Mouse (Mus musculus) thymus, postnatal 25 days (tissue): Measurements from ENCODE around the gene Eml4.

Source experiments
- DNase-seq: peaks from one replicate; pipeline ENCODE4 v3.0.0; 2022

The Eml4 gene

DNA sequence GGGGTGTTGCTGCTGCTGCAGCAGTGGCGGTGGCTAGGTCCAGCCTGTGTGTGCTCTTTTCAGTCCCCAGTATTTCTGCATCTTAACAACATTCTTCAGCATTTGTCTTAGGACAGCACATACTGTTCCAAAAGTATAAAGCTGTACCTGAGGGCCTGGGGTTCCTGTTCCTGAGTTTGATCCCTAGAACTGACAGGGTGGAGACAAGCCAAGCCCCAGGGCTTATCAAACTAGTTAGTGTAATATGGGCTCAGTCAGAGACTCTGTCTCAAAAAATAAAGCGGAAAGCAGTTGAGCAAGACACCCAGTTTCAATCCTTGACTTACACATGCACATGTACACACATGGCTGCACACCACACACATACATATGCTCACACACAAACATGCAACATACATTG, 34.2 kb downstream of the Eml4 start:
- DNase-seq: no peak

DNA sequence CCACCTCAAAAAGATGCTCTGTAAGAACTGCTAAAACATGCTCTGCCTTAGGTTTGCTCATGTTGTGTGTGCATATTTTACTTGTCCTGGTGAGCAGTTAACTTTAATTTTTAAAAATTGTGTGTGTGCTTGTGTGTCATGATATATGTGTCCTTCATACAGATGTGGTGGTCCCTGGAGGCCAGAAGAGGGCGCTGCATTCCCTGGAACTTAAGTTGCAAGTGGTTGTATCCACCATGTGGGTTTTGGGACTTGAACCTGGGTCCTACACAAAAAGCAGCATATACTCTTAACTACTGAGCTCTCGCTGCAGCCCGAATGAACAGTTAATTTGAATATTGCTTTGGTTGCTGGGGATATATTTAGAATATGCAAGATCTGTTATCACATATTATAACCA, 36.4 kb downstream of the Eml4 start:
- DNase-seq: peak; percentile 11

DNA sequence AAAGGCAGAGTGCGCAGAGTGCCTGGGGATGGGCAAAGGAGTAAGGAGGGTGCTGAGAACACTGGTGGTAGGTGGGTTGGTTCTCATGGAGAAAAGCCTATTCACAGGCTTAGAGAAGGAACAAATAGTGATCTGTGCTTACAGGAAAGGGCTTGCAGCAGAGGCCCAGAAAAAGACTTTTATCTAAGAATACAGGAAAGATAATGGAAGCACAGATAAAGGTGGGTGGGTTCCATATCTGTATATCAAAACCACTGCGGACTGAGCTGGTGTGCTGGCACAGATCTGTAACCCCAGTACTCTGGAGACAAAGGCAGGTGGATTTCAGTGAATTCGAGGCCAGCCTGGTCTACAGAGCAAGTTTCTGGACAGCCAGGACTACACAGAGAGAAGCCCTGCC, 43.3 kb downstream of the Eml4 start:
- DNase-seq: no peak

DNA sequence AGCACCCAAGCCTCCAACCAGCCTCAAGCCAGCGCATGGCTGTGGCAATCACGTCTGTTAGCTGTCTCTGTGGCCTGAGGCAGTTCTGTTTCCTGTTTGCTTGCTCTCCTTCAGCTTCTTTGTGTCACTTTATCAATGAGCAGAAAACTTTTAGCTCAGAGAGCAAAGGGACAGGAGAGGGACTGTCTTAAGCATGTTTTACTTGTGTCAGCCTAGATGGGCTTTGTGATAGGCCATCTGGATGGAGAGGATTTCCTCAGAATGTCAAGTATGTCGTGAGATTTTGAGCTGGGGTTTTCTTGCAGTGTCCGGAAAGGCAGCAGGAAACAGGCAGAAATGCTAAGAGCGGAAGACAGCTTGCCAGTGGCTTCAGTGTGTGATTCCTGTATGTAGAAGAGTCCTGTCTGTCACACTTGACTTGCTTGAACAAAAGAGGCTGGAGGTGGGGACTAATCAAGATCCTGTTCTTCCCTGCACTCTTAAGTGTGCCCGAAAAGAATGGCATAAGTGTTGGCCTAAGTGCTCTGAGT, 46.9 kb downstream of the Eml4 start:
- DNase-seq: peak; percentile 57

DNA sequence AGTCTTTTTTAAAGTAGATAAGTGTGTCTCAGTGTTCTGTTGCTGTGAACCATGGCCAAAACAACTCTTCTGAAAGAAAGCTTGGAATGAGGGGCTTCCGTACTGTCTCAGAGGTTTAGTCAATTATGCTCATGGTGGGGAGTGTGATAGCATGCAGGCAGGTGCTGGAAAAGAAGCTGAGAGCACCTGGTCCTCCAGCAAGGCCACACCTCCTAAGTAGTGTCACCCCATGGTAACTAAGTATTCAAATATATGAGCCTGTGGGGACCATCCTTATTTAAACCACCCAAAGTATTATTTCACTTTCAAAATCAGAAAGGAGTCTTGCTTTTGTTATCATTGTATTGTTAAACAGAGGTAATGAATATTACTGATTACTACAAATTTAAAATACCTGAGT, 48.0 kb downstream of the Eml4 start:
- no peak for DNase-seq

DNA sequence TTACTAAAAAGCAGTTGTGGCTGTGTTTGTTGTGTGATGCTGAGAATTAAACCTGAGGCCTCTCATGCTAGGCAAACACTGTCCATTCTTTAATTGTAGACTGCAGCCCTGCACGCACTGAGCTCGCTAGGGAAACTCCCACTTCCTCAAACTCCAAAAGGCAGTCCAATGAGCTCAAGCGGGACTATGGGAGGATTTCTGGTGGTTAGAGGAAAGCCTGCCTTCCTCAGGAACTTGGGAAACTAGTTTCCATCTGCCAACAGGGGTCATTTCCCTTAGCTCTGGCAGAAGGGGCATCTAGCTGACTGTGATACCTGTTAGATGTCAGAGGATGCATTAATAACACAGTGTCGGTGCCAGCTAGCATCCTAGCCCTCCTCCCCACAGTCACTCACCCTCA, 79.9 kb downstream of the Eml4 start:
- DNase-seq: no peak

DNA sequence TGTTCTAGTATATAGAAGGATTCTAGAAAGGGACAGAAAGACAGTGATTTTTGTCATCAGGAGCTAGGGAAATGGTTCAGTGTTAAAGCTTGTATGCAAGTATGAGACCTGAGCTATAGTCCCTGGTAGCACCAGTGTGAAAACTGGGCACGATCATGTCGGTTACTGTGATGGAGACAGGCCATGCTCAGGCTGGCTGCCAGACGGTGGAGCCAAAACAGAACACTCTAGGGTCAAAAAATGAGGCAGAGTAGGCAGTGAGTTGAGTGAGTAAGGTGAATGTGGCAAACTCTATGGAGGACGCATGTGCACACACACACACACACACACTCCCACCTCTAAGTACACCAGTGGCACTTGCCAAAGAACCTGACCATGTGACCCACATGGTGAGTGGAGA, 92.7 kb downstream of the Eml4 start:
- no peak for DNase-seq

DNA sequence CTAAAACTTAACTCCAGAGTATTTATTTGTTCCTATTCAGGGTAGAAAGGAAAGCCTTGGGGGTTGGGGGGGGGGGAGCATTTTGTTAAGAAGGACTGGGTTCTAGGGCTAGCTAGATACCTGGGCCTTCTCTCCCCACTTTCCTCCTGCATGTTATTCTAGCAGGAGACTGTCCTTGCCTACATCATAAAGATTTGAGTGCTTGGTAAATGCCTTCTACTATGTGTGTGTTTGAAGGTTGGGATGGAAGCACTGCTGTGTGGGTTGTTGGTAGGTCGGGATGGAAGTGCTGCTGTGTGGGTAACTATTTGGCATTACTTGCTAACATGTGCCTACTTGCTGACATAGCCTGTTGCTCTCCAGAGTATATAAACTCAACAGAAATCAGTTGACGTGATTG, 98.9 kb downstream of the Eml4 start:
- DNase-seq: no peak

DNA sequence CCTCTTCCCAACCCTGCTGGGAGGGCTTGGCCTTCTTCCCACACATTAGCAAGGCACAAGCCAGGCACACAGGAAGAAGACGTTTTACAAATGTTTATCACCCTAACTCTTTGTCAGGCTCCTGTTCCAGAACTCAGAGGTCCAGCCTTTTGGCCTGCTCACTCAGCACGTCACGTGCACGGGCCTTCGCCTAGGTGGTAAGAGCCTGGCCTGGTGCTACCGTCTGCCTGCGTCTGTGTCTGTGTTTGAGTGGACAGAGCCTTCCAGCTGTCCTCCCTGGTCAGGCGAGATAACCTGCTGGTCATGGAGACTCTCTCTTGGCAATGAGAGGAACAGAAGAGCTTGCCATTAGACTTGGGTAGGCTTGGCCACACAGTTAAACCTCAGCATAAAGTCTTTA, 100.6 kb downstream of the Eml4 start:
- DNase-seq: no peak

DNA sequence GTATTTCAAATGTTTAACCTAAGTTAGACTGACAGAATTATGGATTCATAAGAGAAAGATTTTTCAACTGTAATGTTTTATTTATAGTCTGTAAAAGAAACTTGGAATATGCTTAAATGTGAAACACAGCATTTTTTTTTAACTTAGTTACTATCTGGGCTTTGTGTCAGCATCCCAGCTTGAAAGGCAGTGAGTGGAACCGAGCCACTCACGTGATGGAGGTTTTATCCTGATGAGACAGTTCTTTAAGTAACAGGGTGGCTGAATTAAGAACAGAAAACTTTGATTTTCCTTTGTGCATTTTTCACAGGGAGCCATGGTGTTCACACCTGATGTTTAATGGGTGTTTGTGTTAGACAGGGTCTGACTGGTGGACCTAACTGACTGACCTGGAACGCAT, 101.1 kb downstream of the Eml4 start:
- DNase-seq: no peak

DNA sequence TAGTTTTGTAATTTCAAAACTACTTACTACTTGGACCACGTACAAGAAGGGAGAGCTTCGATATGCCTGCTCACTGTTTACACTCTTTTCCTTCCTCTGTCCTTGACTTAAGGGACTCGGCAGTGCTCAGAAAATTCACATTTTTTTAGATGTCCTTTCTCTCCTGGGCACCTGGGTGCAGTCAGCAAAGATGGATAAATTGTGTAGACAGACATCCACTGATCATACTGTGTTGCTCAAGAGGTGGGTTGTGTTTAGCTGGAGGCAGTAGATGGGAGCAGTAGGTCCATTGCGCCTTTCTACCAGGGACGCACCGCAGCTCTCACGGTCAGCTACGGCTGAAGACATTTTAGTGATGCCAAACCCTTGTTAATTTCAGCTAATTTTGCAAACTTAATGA, 101.7 kb downstream of the Eml4 start:
- DNase-seq: no peak

DNA sequence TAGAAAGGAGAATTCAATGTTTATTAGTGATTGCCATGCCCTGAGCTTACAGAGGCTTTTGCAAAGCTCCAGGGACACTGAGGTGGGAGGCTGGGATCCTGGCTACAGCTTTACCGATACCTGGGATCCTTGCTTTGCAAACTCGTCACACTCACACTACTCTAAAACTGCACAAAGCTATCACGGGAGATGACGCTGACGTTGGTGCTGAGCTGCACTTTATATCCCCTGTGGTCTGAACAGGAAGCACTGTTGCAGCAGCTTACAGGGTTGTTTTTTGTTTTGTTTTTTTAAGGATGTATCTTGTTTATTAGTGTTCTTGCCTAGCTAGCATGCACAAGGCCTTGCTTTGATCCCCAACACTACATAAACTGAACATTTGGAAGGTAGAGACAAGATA, 102.9 kb downstream of the Eml4 start:
- peak; percentile 9 for DNase-seq

DNA sequence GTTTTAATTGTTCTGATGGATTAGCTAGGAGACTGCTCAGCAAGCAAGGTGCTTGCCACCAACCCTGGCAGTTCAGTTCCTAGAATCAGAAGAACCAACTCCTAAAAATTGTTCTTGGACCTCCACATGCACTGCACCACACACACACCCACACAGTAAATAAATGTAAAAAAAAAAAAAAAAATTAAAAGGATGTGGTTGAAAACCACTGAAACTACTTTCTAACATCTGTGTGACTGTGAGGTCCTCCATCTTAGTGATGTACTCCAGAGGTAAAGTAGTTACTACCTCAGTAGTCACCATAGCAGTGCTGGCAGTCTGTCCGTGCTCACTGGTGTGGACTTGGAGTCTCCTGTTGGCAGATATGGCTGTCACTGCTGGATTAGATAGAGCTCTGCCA, 106.5 kb downstream of the Eml4 start:
- no peak for DNase-seq

DNA sequence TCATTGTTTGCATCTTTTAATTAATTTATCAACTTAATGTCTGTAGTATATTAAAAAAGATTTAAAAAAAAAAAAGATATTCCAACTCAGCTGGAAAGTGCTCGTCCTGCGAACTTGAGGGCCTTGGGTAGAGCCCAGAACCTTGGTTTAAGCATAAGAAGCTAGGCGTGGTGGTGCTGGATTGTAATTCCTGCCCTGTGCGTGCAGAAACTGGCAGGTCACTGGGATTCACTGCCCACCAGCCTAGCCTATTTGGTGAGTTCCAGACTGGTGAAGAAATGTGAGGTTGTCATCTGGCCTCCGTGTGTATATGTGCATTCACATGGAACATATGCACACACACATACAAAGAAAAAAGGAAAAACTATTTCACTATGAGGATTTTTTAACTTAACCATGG, 115.2 kb downstream of the Eml4 start:
- no peak for DNase-seq

DNA sequence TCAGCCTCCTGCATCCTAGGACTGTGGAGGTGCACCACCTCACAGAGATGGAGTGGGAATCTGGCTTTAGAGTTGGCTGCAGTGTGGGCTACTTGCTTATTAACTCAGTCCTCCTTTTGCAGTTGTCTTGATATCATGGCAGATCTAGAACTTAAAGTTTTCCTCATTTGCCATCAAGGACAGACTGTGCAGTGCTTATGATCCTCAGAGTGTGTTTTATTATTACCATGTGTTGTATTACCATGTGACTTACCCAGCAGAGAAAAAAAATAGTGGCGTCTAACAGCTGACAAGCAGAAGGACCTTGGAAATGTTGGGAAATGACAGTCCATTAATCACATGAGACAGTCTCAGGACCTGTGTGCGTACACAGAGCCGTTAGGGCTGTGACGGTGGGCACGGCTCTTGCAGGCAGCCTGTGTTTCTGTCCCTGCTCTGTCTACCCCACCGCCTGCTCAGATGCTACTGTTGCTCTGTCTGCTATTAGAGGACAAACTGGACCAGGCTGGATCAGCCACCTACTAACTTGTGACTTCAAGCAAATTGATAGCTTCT, 116.0 kb downstream of the Eml4 start:
- no peak for DNase-seq

DNA sequence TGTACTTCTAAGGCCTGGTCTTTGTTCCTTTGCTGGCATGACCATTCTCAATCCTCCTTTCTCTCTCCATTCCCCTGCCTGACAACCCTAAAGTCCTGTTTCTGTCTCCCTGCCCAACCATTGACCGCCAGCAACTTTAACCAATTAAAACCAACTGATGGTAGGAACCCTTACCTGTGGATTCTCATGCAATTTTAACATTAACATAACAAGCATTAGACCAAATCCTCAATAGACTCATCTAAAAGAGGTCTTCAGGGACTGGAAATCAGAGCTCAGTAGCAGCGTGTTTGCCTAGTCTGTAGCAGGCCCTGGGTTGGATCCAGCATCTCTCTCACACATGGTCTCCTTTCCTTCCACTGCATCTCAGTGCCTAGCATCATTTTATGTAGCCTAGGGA, 118.9 kb downstream of the Eml4 start:
- DNase-seq: no peak

DNA sequence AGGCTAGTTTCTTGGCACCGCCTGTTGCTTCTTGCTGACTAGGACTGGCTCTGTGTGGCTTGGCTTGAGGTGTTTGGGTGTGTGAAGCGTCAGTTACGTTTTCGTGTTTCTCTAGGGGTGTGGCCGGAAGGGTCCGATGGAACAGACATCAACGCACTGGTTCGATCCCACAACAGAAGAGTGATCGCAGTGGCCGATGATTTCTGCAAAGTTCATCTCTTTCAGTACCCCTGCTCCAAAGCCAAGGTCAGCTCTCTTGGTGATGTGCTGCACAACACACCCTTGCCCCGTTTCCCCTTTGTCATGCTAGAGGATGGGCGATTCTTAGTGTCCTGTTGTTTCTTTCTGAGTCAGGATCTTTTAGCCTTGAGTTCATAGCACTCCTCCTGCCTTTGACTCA, 126.4 kb downstream of the Eml4 start:
- no peak for DNase-seq

DNA sequence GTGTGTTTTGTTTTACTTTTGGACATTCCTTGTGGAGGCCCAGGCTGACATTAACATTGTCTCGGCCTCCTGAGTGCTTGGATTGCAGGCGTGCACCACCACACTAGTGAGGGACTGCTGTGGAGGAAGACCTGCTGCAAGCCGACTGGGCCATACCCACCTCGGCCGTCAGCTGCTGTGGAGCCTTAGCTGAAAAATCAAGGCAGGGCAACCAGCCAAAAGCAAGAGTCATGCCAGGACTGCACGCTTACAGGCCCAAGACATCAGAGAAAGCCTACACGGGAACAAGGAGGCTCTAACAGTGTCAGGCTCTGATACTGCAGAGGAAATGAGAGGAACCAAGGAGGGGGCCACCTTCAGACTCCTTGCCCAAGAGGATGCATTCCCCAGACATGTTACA, 130.8 kb downstream of the Eml4 start:
- no peak for DNase-seq

DNA sequence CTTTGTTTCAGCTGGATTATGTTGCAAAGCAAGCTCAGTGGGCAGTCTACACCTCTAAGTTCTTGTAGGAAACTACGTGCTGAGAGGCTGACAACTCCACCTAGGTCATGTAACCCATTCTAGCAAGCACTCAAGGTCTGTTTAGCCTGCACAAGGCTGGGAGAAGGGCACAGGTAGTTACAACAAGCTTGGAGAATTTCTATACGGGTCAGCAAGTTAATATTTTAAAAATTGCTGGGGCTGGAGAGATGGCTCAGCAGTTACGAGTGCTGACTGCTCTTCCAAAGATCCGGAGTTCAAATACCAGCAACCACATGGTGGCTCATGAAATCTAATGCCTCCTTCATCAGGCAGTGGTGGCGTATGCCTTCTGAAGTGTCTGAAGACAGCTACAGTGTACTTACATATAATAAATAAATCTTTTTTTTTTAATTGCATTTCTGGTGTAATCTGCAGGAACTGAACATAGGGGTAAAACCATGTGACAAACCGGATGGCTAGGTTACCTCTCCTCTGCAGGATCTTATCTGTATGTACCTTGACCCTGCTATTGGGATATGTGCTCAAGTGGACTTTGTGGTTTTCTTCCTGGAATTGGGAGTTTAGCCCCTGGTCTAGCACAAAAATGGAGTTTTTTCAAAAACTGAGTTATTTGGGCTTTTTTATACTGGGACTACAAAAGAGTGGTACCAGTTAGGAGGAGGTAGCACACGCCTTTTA, 132.2 kb downstream of the Eml4 start:
- no peak for DNase-seq

DNA sequence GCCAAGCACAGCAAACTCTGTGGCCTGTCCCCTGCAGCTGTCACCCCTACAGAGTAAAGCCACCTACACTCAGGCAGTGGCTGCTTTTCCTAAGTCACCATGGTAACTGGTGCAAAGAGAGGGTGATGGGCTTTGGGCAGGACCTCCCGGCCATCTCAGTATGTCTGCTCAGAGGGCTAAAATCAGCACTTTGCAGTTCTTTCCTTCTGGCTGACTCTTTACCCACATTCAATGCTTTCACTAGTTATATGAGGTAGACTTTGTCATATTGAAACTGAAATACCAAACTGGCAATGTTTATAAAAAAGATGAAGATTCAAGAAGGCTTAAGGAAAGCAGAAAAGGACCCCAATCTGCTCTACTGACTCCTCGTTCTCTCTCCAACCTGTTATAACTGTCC, 133.1 kb downstream of the Eml4 start:
- no peak for DNase-seq

DNA sequence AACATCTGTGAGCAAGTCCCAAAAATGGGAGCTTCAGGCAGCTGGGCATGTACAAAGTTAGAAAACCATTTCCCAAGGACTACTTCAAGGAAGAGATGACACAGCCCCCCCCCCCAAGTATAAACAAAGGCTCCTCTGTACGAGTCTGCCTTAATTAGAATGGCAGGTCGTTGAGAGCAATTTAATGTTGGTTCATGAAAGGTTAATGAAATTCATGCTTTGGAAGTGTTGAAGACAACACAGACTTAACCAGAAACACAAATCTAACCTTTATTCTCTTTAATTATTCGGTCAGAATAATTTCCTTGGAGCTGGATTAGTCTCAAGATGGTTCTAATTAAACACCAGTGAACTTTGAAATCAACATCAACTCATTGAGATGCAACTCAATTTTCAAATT, 137.0 kb downstream of the Eml4 start:
- no peak for DNase-seq

DNA sequence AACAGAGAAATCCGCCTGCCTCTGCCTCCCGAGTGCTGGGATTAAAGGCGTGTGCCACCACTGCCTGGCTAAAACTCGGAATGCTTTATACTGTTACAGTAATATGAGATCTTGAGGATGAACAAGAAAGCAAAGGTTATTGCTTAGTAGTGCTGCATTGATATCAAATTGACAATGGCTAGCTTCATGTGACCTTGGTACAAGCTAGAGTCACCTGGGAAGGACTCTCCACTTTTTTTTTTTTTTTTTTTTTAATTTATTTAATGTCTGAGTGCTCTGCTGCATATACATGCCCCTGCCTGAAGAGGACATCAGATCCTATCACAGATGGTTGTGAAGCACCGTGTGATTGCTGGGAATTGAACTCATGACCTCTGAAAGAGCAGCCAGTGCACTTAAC, 148.2 kb downstream of the Eml4 start:
- no peak for DNase-seq

DNA sequence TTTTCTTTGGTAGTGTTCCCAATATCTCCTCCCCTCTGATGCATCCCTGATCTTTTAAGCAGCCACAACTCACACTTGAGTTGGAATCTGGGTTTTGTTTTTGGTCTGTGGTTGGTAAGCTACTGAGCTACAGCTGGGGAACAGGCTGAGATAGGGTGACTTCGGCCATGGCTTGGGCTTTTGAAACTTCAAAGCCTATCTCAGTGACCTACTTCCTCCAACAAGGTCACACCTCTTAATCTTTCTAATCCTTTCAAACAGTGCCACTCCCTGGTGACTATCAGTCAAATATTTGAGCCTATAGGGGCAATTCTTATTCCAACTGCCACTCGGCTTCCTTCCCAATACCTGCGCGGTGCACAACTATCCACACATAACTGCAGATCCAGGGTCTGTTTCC, 149.0 kb downstream of the Eml4 start:
- no peak for DNase-seq

DNA sequence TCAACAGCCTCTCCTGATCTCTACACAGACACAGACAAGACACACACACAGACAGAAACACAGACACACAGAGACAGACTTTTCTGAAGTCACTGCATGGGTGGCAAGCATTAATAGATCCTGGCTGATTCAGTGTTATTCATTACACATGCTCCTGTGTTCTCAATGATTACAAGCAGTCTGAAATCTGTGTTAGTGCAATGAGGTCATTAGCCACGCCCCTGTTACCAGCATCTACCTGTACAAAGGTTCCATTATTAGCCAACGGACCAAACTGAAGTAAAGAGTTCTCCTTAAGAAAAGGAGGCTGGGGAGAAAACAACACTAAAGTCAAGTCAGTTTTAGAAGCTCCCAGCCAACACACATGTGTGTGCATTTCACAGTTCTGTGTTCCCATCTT, 153.0 kb downstream of the Eml4 start:
- DNase-seq: no peak

DNA sequence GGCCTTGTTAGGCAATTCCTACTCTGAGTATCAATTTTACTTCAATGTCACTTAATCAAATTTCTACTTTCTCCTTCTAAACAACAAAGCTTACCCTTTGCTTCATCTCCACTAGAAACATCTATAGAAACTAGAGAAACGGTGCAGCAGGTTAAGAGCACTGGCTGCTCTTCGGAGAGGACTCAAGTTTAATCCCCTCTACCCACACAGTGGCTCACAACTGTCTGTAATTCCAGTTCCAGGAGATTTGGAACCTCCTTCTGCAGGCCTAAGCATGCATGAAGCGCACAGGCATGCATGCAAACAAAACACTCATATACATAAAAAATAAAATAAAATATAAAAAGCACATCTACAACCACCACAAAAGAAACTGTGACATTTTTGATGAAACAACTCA, 161.4 kb downstream of the Eml4 start:
- DNase-seq: no peak
